Comparison of ENCODE assay signal across 8 mouse cellular contexts in genomic region chr7:45367020-45367880, GRCm38 (mm10). TPM values are rescaled to one million over a fixed set of nuclear protein-coding genes. Genes with fewer than 3 reads are reported as not detected.
DNase-seq lines count a peak whose midpoint lies in the region; ATAC-seq and TF ChIP-seq lines count a peak whose summit lies in the region.

No protein-coding gene starts in this region.

- H3K27ac ChIP-seq in gastrocnemius, adult 2 months, result peak overlapping the region; percentile 76
- H3K27ac ChIP-seq in hindbrain, postnatal 0 days, result peak overlapping the region; percentile 78
- H3K27ac ChIP-seq in left cerebral cortex, adult 2 months, result peak overlapping the region; percentile 97

- WGBS in hindbrain, postnatal 0 days, result under 1% methylated on average over 67 of the region's 70 CpGs

- peak; percentile 81 for TF ChIP-seq CTCF in gastrocnemius, adult 2 months (IDR thresholded peaks at IDR 0.05)
- peak; percentile 84 for TF ChIP-seq CTCF in hindbrain, postnatal 0 days (IDR thresholded peaks at IDR 0.05; ENCODE audit: low read depth)
- TF ChIP-seq CTCF in left cerebral cortex, adult 2 months (IDR thresholded peaks at IDR 0.05), result peak; percentile 85

- peak; percentile 90 for DNase-seq in WW6 (ENCODE audit: low read depth, low spot score)
- DNase-seq in cerebellum, postnatal 4 days (ENCODE audit: low spot score in 2 of 2), result peak; percentile 98
- DNase-seq in gastrocnemius, adult 2 months, result peak; percentile 98
- peak; percentile 97 for DNase-seq in hindbrain, postnatal 0 days (ENCODE audit: low spot score)
- peak; percentile 98 to 99 for DNase-seq in left cerebral cortex, adult 2 months (ENCODE audit: extremely low spot score in 1 of 2, low spot score in 2 of 2)
- DNase-seq in right cerebral cortex, adult 2 months (ENCODE audit: low spot score in 2 of 2), result peak; percentile 98 to 99
- peak; percentile 97 for DNase-seq in urinary bladder, postnatal 14 days (ENCODE audit: low spot score)

- H3K36me3 ChIP-seq in hindbrain, postnatal 0 days (ENCODE audit: insufficient read depth, low read length), result no peaks in the 10 kb centered on the region; the same call in 1 of the 2 replicates

- H3K9me3 ChIP-seq in hindbrain, postnatal 0 days (ENCODE audit: low read length), result no peaks in the 10 kb centered on the region

- peak; percentile 91 for ATAC-seq in hindbrain, postnatal 0 days
- peak; percentile 86 for ATAC-seq in megakaryocyte, adult 5-6 weeks (ENCODE audit: poor library complexity, severe bottlenecking)

- peak overlapping the region; percentile 96 for H3K9ac ChIP-seq in hindbrain, postnatal 0 days (replicated peaks; ENCODE audit: low read length)

- intact Hi-C loops in gastrocnemius, adult 2 months (cut with DNase I), result no loop called here
- intact Hi-C loops in left cerebral cortex, adult 2 months (cut with DNase I), result no loop called here

- H3K4me1 ChIP-seq in hindbrain, postnatal 0 days (ENCODE audit: insufficient read depth, low read length), result peaks cover 15% of the 10 kb centered on the region

- peak overlapping the region; percentile 78 for H3K4me2 ChIP-seq in hindbrain, postnatal 0 days (ENCODE audit: low read depth, low read length)

- peak overlapping the region; percentile 81 for H3K4me3 ChIP-seq in gastrocnemius, adult 2 months
- H3K4me3 ChIP-seq in hindbrain, postnatal 0 days (ENCODE audit: low read length), result peak overlapping the region; percentile 85
- H3K4me3 ChIP-seq in left cerebral cortex, adult 2 months, result peak overlapping the region; percentile 84

- no peaks in the 10 kb centered on the region for H3K27me3 ChIP-seq in hindbrain, postnatal 0 days (ENCODE audit: insufficient read depth, low read length)

RNA-seq across cellular contexts. Expression of gene Ppfia3, which starts 0.4 kb away (rescaled TPM):
- total RNA-seq in gastrocnemius, adult 2 months (2021), result under 1 TPM; 0.08 to 0.10 TPM
- total RNA-seq in hindbrain, postnatal 0 days (2014; rRNA removed), result 91.9 and 107 TPM in 2 replicates
- polyA plus RNA-seq in hindbrain, postnatal 0 days (2015; fragmentation: Nextera tagmentation; extraction: Ambion mirVana), result 25.5 and 26.7 TPM in 2 replicates
- 100 to 1,000 TPM; 156 to 159 TPM for total RNA-seq in left cerebral cortex, adult 2 months (2021)
- 0.50 TPM in 1 of 2 replicates, not detected in the other for total RNA-seq in megakaryocyte, adult 5-6 weeks (2015)
- not detected in 2 replicates for total RNA-seq in megakaryocyte, adult 5-6 weeks (2017)

RNA-seq across cellular contexts. Expression of gene Lin7b, which starts 3.1 kb away (rescaled TPM):
- not detected for total RNA-seq in gastrocnemius, adult 2 months (2021)
- total RNA-seq in hindbrain, postnatal 0 days (2014; rRNA removed), result 87.4 and 94.2 TPM in 2 replicates
- polyA plus RNA-seq in hindbrain, postnatal 0 days (2015; fragmentation: Nextera tagmentation; extraction: Ambion mirVana), result 69.3 and 76.1 TPM in 2 replicates
- 100 to 1,000 TPM; 156 to 178 TPM for total RNA-seq in left cerebral cortex, adult 2 months (2021)
- total RNA-seq in megakaryocyte, adult 5-6 weeks (2015), result 0.71 TPM in 1 of 2 replicates, not detected in the other
- not detected in 2 replicates for total RNA-seq in megakaryocyte, adult 5-6 weeks (2017)

RNA-seq across cellular contexts. Expression of gene Snrnp70, which starts 28.3 kb away (rescaled TPM):
- total RNA-seq in gastrocnemius, adult 2 months (2021), result 10 to 100 TPM; 87.9 to 90.7 TPM
- 228 and 240 TPM in 2 replicates for total RNA-seq in hindbrain, postnatal 0 days (2014; rRNA removed)
- polyA plus RNA-seq in hindbrain, postnatal 0 days (2015; fragmentation: Nextera tagmentation; extraction: Ambion mirVana), result 143 and 145 TPM in 2 replicates
- total RNA-seq in left cerebral cortex, adult 2 months (2021), result 100 to 1,000 TPM; 428 to 429 TPM
- 69.6 and 94.3 TPM in 2 replicates for total RNA-seq in megakaryocyte, adult 5-6 weeks (2015)
- 261 and 320 TPM in 2 replicates for total RNA-seq in megakaryocyte, adult 5-6 weeks (2017)

RNA-seq across cellular contexts. Expression of gene Hrc, which starts 32.2 kb away (rescaled TPM):
- 1,000 to 10,000 TPM in 1 of 2 experiments, 100 to 1,000 TPM in 1; 818 to 1,018 TPM for total RNA-seq in gastrocnemius, adult 2 months (2021)
- total RNA-seq in hindbrain, postnatal 0 days (2014; rRNA removed), result 0.26 and 0.72 TPM in 2 replicates
- polyA plus RNA-seq in hindbrain, postnatal 0 days (2015; fragmentation: Nextera tagmentation; extraction: Ambion mirVana), result 0.16 and 0.34 TPM in 2 replicates
- total RNA-seq in left cerebral cortex, adult 2 months (2021), result under 1 TPM; 0.23 to 0.61 TPM
- not detected in 2 replicates for total RNA-seq in megakaryocyte, adult 5-6 weeks (2015)
- total RNA-seq in megakaryocyte, adult 5-6 weeks (2017), result 0.07 TPM in 1 of 2 replicates, not detected in the other

RNA-seq across cellular contexts. Expression of gene Trpm4, which starts 33.7 kb away (rescaled TPM):
- total RNA-seq in gastrocnemius, adult 2 months (2021), result 10 to 100 TPM; 33.9 to 34.7 TPM
- total RNA-seq in hindbrain, postnatal 0 days (2014; rRNA removed), result 29.5 and 35.7 TPM in 2 replicates
- 11.2 and 13.0 TPM in 2 replicates for polyA plus RNA-seq in hindbrain, postnatal 0 days (2015; fragmentation: Nextera tagmentation; extraction: Ambion mirVana)
- 10 to 100 TPM; 18.5 to 24.6 TPM for total RNA-seq in left cerebral cortex, adult 2 months (2021)
- 3.2 and 4.7 TPM in 2 replicates for total RNA-seq in megakaryocyte, adult 5-6 weeks (2015)
- total RNA-seq in megakaryocyte, adult 5-6 weeks (2017), result 4.8 and 5.4 TPM in 2 replicates

Comparison
In these comparisons a context has a peak if more than half of its experiments do, and no peak if none do; other contexts are left out.
1. Peak in every context shown above with its lines: DNase-seq, ATAC-seq, H3K4me3 ChIP-seq and H3K27ac ChIP-seq.
2. RNA of gene Ppfia3, which starts 0.4 kb away (total RNA-seq): 156 to 159 TPM in left cerebral cortex, adult 2 months and 91.9 to 107 TPM in hindbrain, postnatal 0 days; 0.08 to 0.10 TPM in gastrocnemius, adult 2 months and 0.50 TPM in megakaryocyte, adult 5-6 weeks; every median in the first group is over 10 times any median in the second.
3. RNA of gene Lin7b, which starts 3.1 kb away (total RNA-seq): 156 to 178 TPM in left cerebral cortex, adult 2 months and 87.4 to 94.2 TPM in hindbrain, postnatal 0 days; not detected in gastrocnemius, adult 2 months and 0.71 TPM in megakaryocyte, adult 5-6 weeks; every median in the first group is over 10 times any median in the second.